Mouse (Mus musculus) common myeloid progenitor, adult 5-6 weeks (primary cell): ENCODE measurements around the gene Klhdc7b. TPM values are rescaled to one million over a fixed set of nuclear protein-coding genes. Genes with fewer than 3 reads are reported as not detected.
A peak's percentile ranks its signal among the peaks of the same experiment; 100 is the strongest.
"Not testable (repeated sequence)": the region's sequence is repeated elsewhere in the genome, so short reads cannot be mapped to it uniquely, and the experiment has no call there.

Experiments used
- ATAC-seq: replicated peaks from 2 replicates; pipeline ENCODE4 v1.8.0; 2016; ENCODE audit warnings: low read depth, mild to moderate bottlenecking, moderate TSS enrichment, inconsistent platforms; ENCODE audit not compliant: poor library complexity, severe bottlenecking
- total RNA-seq: library from RNA; stranded (forward); fragments of 200-1000, 187-1606 nt; gene quantifications from 2 replicates; pipeline ENCODE4 v1.2.3, GENCODE M21; 2017

Klhdc7b gene
- total RNA-seq, 1 experiment from 2014 or later: not detected

DNA sequence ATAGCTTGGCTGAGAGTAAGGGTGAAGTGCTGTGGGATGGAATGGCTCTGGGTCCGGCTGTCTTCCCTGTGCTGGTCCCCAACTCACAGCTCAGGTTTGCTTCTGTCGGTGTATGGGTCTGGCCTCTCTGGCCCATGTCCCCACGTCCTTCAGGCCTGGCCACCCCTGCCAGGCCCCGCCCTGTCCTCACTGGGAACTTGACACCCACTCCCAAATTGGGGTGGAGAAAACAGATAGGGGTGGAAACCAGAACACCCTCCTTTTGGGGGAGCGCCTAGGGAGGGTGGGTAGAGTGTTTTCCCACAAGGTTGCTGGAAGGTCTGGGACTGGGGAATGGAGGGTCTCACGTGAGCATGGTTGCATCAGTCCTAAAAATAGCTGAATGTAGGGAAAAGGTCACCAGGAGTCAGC lies 41.0 kb downstream of the Klhdc7b start, which contains the start of gene Cpt1b:
Cpt1b (minus strand) TSS at position 153 of the 411 bp plus-strand sequence.
- ATAC-seq: no peak

DNA sequence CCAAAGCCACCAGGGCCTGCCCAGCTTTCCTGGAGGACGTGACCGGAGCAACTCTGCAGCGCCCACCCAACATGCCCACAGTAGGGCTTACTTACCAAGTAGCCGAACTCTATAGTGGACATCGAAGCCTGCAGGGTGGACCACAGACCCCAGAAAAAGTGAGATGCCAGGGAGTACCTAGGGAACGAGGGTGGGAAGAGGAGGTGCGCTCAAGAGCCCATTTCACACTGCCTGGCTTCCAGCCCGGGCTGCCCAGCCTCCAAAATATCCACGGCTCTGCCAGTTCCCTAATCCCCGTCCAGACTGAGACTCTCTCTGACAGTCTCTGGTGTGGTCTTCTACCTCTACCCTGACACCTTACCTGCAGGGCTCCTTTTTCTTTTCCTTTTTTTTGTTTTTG lies 42.0 kb downstream of the Klhdc7b start:
- no peak for ATAC-seq

DNA sequence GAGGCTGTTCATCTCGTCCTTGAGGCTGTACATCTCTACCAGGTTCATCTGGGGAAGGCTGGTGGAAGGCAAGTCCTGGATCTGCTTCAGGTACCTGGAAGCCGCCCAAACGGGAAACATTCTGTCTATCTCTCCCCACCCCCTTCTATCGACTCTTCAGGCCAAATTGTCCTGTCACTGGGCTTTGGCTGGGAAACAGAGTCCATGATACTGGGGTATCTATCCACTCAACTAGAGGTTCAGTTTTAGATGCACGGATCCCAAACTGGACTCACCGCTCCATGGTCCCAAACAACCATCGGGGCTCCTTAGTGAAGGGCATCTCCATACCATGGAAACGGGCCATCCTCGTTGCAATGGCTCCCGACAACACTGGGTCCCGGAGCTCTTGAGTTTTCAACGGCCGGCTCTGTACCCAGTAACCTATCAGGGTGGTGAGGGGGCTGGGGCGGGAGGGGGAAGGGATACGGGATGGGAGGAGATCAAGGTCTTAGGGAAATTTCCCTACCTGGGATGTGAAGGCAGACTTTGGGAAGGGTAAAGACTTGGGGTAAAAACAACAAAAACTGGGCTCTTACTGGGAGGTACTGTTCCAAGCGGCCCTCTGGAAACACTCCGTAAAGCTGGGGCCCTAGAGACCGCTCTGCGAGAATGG lies 43.5 kb downstream of the Klhdc7b start:
- no peak for ATAC-seq

DNA sequence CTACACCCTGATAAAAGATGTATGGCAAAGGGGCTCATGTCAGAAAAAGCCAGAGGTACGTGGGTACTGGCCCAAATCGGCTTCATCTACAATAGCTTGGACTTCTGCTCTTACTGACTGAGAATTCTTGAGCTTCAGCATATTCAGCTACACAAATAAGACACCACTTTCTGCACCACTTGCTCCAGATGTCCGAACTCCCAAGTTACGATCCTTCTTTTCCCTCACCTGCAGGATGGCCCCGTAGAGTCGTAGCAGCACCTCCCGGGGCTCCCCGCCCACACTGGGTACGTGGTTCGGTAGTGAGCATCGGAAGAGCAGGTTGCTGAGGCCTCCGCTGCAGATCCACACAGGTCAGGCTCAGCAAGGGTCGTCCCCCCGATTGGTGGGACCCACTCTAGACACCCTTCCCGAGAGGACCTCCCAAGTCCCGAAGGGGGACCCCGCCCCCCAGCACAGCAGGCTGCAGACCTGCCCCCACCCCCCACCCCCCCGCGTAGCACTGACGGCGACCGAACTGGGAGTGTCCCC lies 44.2 kb downstream of the Klhdc7b start:
- 0 out of 2 replicates have a peak, but pooled peaks have one; percentile 1 for ATAC-seq

DNA sequence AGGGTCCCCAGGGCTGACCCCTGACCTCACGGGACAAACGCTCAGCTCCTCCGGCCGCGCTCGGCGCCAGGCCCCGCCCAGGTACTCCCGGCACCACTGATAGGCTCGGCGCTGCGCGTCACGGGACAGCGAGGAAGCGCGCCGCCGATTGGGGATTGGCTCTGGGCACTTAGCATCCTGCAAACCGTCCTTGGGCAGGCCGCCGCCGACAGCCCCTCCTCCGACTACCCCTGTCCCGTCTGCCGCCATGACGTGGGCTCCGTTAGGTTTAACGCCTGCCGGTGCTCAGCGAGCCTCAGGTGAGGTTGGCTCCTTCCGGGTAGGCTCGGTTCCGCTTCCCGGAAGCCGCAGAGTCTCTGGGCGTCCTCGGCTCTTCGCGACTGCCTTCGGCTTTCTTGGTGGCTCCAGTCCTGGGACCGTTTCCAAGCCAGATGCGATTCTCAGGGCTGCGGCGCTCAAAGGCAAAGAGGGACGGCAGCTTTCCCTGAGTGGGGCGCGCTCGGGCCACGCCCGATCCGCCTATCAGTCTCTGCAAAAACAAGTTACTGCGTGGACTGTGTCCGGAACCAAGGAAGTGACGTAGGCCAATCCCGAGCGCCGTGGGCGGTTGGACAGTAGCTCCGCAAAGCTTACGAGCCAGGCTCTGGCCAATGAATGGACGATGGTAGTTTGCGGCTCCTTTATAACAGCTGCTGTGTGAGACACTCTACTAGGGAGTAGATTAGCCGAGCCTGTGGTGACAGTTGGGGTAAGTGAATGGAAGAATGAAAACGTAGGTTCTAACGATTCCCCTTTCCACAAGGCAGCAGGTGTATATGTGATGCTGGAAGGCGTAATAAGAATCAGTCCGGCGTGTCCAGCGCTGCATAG lies 44.9 kb downstream of the Klhdc7b start, which contains the start of the genes C730034F03Rik, Gm44502 and Chkb:
C730034F03Rik (plus strand) TSS at position 238 of the 870 bp plus-strand sequence.
Gm44502 (minus strand) TSS at position 345 of the 870 bp plus-strand sequence.
Chkb (minus strand) TSS at position 557 of the 870 bp plus-strand sequence.
- peak; percentile 89 for ATAC-seq

DNA sequence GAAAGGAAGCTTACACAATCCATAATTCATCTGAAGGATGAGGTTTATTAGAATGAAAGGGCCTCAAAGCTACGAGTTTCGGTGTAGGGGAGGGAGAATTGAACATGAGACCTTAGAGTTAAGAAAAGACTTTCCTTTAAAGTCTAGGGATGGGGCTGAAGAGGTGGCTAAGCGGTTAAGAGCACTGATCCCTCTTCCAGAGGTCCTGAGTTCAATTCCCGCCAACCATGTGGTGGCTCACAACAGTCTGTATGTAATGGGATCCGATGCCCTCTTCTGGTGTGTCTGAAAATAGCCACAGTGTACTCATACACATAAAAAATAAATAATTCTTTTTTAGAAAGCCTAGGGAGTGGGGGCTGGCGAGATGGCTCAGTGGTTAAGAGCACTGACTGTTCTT lies 45.6 kb downstream of the Klhdc7b start:
- no peak for ATAC-seq

DNA sequence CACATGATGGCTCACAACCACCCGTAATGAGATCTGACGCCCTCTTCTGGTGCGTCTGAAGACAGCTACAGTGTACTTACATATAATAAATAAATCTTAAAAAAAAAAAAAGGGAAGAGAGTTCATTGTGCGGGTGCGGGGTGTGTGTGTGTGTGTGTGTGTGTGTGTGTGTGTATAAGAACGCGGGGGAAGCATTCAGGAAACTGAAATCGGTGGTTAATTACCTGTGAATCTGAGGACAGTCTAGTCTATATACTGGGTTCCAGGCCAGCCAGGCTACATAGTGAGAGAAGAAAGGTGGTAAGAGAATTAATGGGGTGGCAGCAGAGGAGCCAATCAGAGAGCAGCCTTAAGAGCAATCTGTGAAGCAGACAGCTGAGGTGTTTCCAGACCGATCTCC lies 46.1 kb downstream of the Klhdc7b start:
- ATAC-seq: not testable (repeated sequence)

DNA sequence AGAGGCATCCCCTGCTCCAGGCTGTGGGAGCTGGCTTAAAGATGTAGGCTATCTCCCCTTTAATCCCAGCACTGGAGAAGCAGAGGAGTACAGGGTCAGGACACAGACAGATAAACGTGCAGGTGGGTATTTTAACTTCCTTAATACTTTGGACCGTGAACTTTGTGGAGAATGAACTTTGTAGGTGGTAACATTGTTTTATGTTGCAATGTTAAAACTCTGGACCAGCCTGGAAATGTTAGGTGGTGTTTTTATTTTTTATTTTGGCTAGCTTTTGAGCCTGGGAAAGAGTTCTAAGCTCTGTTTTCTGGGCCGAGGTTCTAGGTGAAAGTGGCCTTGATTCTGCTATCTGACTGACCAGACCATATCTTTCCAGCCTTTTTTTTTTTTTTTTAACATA lies 46.6 kb downstream of the Klhdc7b start:
- ATAC-seq: no peak

DNA sequence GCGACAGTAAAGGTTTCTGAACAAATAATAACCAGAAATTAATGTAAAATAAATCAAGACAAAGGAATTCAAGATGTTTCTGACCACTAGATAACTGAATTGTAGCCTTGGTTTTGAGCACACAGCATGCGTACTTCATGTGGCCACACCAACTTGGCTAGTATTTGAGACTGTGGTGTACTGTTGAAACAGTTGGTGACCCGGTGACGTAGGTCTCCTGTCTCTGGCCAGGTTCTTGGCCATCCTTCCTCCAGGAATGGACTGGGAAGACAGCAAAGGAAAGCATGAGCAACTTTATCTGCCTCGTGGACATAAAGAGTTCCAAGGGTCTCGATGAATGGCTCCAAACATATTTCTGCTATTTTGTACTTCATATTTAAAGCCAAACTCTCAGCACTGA lies 47.1 kb downstream of the Klhdc7b start:
- ATAC-seq: no peak

DNA sequence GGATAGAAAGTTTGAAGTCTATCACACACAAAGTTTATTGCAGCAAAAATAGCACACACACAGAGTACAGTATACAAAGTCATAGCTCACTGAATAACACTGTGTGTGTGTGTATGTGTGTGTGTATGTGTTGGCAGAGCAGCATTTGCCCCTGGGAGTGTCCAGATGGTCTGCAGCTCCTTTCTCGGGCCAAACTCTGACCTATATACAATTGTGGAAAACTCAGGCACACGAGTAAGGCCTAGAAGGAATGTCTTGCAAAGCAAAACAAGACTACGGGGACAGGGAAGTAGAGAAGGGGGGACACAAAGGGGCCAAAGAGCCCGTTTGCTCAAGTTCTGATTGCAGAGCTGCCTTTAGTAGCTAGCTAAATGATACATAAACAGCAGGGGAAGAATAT lies 48.2 kb downstream of the Klhdc7b start:
- no peak for ATAC-seq

DNA sequence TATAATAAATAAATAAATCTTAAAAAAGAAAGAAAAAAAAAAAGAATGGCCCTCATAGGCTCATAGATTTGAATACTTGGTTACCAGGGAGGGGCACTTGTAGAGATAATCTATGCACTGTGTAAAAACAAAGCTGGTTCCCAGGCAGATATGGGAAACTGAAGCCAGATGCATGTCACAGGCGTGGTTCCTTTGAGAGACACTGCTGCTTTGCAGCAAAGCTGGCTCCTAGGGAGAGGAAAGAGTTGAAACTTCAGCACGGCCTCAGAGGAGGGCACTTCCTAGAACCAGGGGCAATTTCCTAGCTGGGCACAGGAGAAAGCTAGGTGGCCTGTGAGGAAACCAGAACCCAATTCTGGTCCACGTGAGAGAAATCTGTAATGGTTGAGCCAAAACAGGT lies 49.4 kb downstream of the Klhdc7b start:
- ATAC-seq: no peak

DNA sequence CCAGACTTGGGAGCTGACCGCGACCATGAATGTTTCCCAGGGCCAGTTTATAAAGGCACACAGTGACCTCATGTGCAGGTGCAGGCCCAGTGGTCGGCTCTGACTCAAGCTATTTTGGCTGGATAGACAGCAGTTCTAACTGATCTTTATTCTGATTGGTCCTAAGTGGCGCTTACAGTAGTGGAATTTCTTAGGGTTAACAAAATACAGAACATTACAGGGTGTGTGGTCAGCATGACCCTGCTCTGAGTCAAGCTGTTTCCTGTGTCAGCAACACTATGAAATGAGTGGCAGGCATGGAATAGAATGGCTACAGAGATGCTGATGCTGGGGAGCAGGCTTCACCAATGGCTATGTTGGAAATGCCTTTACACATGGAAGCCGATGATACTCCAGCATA lies 51.2 kb downstream of the Klhdc7b start:
- ATAC-seq: no peak

Other genes with a start within 250 kb of the Klhdc7b start
- not detected in 2 replicates for gene Mapk12, start 244.2 kb upstream of the Klhdc7b start, total RNA-seq
- 0.50 and 0.73 TPM in 2 replicates for gene Mapk11, start 235.3 kb upstream of the Klhdc7b start, total RNA-seq
- gene Plxnb2, start 204.1 kb upstream of the Klhdc7b start, total RNA-seq: 20.2 and 29.2 TPM in 2 replicates
- gene Dennd6b, start 188.4 kb upstream of the Klhdc7b start, total RNA-seq: 1.6 and 2.3 TPM in 2 replicates
- gene Ppp6r2, start 173.4 kb upstream of the Klhdc7b start, total RNA-seq: 15.6 and 22.7 TPM in 2 replicates
- gene Sbf1, start 69.6 kb upstream of the Klhdc7b start, total RNA-seq: 43.3 and 53.7 TPM in 2 replicates
- gene Adm2, start 62.2 kb upstream of the Klhdc7b start, total RNA-seq: not detected in 2 replicates
- not detected in 2 replicates for gene Miox, start 50.5 kb upstream of the Klhdc7b start, total RNA-seq
- 13.9 and 14.4 TPM in 2 replicates for gene Lmf2, start 29.3 kb upstream of the Klhdc7b start, total RNA-seq
- gene Ncaph2, start 29.2 kb upstream of the Klhdc7b start, total RNA-seq: 81.4 and 106 TPM in 2 replicates
- gene Sco2, start 11.1 kb upstream of the Klhdc7b start, total RNA-seq: 21.8 and 23.0 TPM in 2 replicates
- 0.68 and 0.78 TPM in 2 replicates for gene Tymp, start 7.9 kb upstream of the Klhdc7b start, total RNA-seq
- 2.9 and 3.0 TPM in 2 replicates for gene Odf3b, start 5.6 kb upstream of the Klhdc7b start, total RNA-seq
- gene Syce3, start 25.6 kb downstream of the Klhdc7b start, total RNA-seq: not detected in 2 replicates
- 2.6 TPM in 1 of 2 replicates, not detected in the other for gene Cpt1b, start 40.9 kb downstream of the Klhdc7b start, total RNA-seq
- gene C730034F03Rik, start 44.7 kb downstream of the Klhdc7b start, total RNA-seq: 3.9 and 7.0 TPM in 2 replicates
- 0.29 and 0.46 TPM in 2 replicates for gene Gm44502, start 44.8 kb downstream of the Klhdc7b start, total RNA-seq
- 11.7 and 15.9 TPM in 2 replicates for gene Chkb, start 45.0 kb downstream of the Klhdc7b start, total RNA-seq
- gene Mapk8ip2, start 69.0 kb downstream of the Klhdc7b start, total RNA-seq: not detected in 2 replicates
- 9.4 and 12.9 TPM in 2 replicates for gene Arsa, start 92.5 kb downstream of the Klhdc7b start, total RNA-seq
- gene Shank3, start 114.7 kb downstream of the Klhdc7b start, total RNA-seq: 10.2 and 14.9 TPM in 2 replicates
- gene Acr, start 183.4 kb downstream of the Klhdc7b start, total RNA-seq: not detected in 2 replicates
- 11.1 and 12.6 TPM in 2 replicates for gene Rabl2, start 207.0 kb downstream of the Klhdc7b start, total RNA-seq